Mouse (Mus musculus): ENCODE results near the gene Pla2g3. TPM values are rescaled to one million over a fixed set of nuclear protein-coding genes. Genes with fewer than 3 reads are reported as not detected.

Pla2g3 gene
- polyA plus RNA-seq (2015; fragmentation: Nextera tagmentation; extraction: Ambion mirVana) = 1.7 and 3.9 TPM in 2 replicates

- Histone ChIP-seq H3K27ac (ENCODE audit: low read length) (no peak within 1 kb of the TSS), H3K9ac (ENCODE audit: low read depth, low read length) (no peak within 1 kb of the TSS), H3K4me3 (ENCODE audit: low read depth, low read length) (no peak within 1 kb of the TSS), H3K27me3 (ENCODE audit: control insufficient read depth, insufficient read depth, low read depth, low read length) (no peaks in the 10 kb centered on the region), H3K9me3 (replicated peaks; ENCODE audit: control insufficient read depth, low read length, poor library complexity, severe bottlenecking) (no peaks in the 10 kb centered on the region), H3K36me3 (ENCODE audit: control insufficient read depth, insufficient read depth, low read length) (no peaks in the 10 kb centered on the region), H3K4me1 (ENCODE audit: control insufficient read depth, insufficient read depth, low read length) (no peaks in the 10 kb centered on the region), H3K4me2 (ENCODE audit: low read length) (no peak within 1 kb of the TSS)
- 32% methylated on average over 11 of the region's 11 CpGs for WGBS
- no peak for ATAC-seq
These were observed at the start of gene Pla2g3 for GRCm38 (mm10) chr11:3487952-3488570. Gene Pla2g3 (plus strand): TSS chr11:3488284.

- H3K4me3 ChIP-seq (ENCODE audit: low read depth, low read length) = no peak overlapping the region
- H3K4me1 ChIP-seq (ENCODE audit: control insufficient read depth, insufficient read depth, low read length) = no peaks in the 10 kb centered on the region
- no peaks in the 10 kb centered on the region for H3K27me3 ChIP-seq (ENCODE audit: control insufficient read depth, insufficient read depth, low read depth, low read length)
- ATAC-seq = no peak
- H3K4me2 ChIP-seq (ENCODE audit: low read length) = no peak overlapping the region
- no peak overlapping the region for H3K27ac ChIP-seq (ENCODE audit: low read length)
- no peak overlapping the region for H3K9ac ChIP-seq (ENCODE audit: low read depth, low read length)
- H3K9me3 ChIP-seq (replicated peaks; ENCODE audit: control insufficient read depth, low read length, poor library complexity, severe bottlenecking) = no peaks in the 10 kb centered on the region
- H3K36me3 ChIP-seq (ENCODE audit: control insufficient read depth, insufficient read depth, low read length) = no peaks in the 10 kb centered on the region
These were observed 46.2 kb upstream of the Pla2g3 start for GRCm38 (mm10) chr11:3441696-3442443.

- ATAC-seq = no peak
- 83% methylated on average over 4 of the region's 4 CpGs for WGBS
- no peaks in the 10 kb centered on the region for H3K27me3 ChIP-seq (ENCODE audit: control insufficient read depth, insufficient read depth, low read depth, low read length)
- H3K4me3 ChIP-seq (ENCODE audit: low read depth, low read length) = no peak overlapping the region
- H3K4me1 ChIP-seq (ENCODE audit: control insufficient read depth, insufficient read depth, low read length) = no peaks in the 10 kb centered on the region
- H3K4me2 ChIP-seq (ENCODE audit: low read length) = no peak overlapping the region
- H3K9ac ChIP-seq (ENCODE audit: low read depth, low read length) = no peak overlapping the region
- H3K9me3 ChIP-seq (replicated peaks; ENCODE audit: control insufficient read depth, low read length, poor library complexity, severe bottlenecking) = no peaks in the 10 kb centered on the region
- no peak overlapping the region for H3K27ac ChIP-seq (ENCODE audit: low read length)
- no peaks in the 10 kb centered on the region for H3K36me3 ChIP-seq (ENCODE audit: control insufficient read depth, insufficient read depth, low read length)
These were observed 45.4 kb upstream of the Pla2g3 start for GRCm38 (mm10) chr11:3442677-3443076.

GRCm38 (mm10) chr11:3443091-3443490 lies 45.0 kb upstream of the Pla2g3 start:
- Histone ChIP-seq H3K27me3 (ENCODE audit: control insufficient read depth, insufficient read depth, low read depth, low read length) (no peaks in the 10 kb centered on the region), H3K4me1 (ENCODE audit: control insufficient read depth, insufficient read depth, low read length) (no peaks in the 10 kb centered on the region), H3K36me3 (ENCODE audit: control insufficient read depth, insufficient read depth, low read length) (no peaks in the 10 kb centered on the region), H3K4me3 (ENCODE audit: low read depth, low read length) (no peak overlapping the region), H3K9ac (ENCODE audit: low read depth, low read length) (no peak overlapping the region), H3K4me2 (ENCODE audit: low read length) (no peak overlapping the region), H3K27ac (ENCODE audit: low read length) (no peak overlapping the region), H3K9me3 (replicated peaks; ENCODE audit: control insufficient read depth, low read length, poor library complexity, severe bottlenecking) (no peaks in the 10 kb centered on the region)
- no peak for ATAC-seq
- WGBS = 87% methylated on average over 2 of the region's 2 CpGs

GRCm38 (mm10) chr11:3444875-3445274 lies 43.2 kb upstream of the Pla2g3 start:
- peaks cover under 1% of the 10 kb centered on the region for H3K4me1 ChIP-seq (ENCODE audit: control insufficient read depth, insufficient read depth, low read length)
- H3K4me3 ChIP-seq (ENCODE audit: low read depth, low read length) = no peak overlapping the region
- no peak overlapping the region for H3K9ac ChIP-seq (ENCODE audit: low read depth, low read length)
- no peak for ATAC-seq
- no peaks in the 10 kb centered on the region for H3K36me3 ChIP-seq (ENCODE audit: control insufficient read depth, insufficient read depth, low read length)
- H3K4me2 ChIP-seq (ENCODE audit: low read length) = no peak overlapping the region
- no peak overlapping the region for H3K27ac ChIP-seq (ENCODE audit: low read length)
- H3K27me3 ChIP-seq (ENCODE audit: control insufficient read depth, insufficient read depth, low read depth, low read length) = no peaks in the 10 kb centered on the region
- 96% methylated on average over 8 of the region's 8 CpGs for WGBS
- no peaks in the 10 kb centered on the region for H3K9me3 ChIP-seq (replicated peaks; ENCODE audit: control insufficient read depth, low read length, poor library complexity, severe bottlenecking)

GRCm38 (mm10) chr11:3451701-3452163 lies 36.4 kb upstream of the Pla2g3 start:
- peak; percentile 40 for ATAC-seq
- peak overlapping the region; percentile 89 for H3K4me2 ChIP-seq (ENCODE audit: low read length)
- WGBS = under 1% methylated on average over 20 of the region's 20 CpGs
- peak overlapping the region; percentile 92 for H3K9ac ChIP-seq (ENCODE audit: low read depth, low read length)
- H3K27ac ChIP-seq (ENCODE audit: low read length) = peak overlapping the region; percentile 86
- peak overlapping the region; percentile 98 for H3K4me3 ChIP-seq (ENCODE audit: low read depth, low read length)
- no peaks in the 10 kb centered on the region for H3K27me3 ChIP-seq (ENCODE audit: control insufficient read depth, insufficient read depth, low read depth, low read length)
- no peaks in the 10 kb centered on the region for H3K9me3 ChIP-seq (replicated peaks; ENCODE audit: control insufficient read depth, low read length, poor library complexity, severe bottlenecking)
- no peaks in the 10 kb centered on the region for H3K36me3 ChIP-seq (ENCODE audit: control insufficient read depth, insufficient read depth, low read length)
- peaks cover 20% of the 10 kb centered on the region for H3K4me1 ChIP-seq (ENCODE audit: control insufficient read depth, insufficient read depth, low read length)

- peak; percentile 98 for ATAC-seq
- Histone ChIP-seq H3K4me2 (ENCODE audit: low read length) (peak within 1 kb of the TSS; percentile 89), H3K36me3 (ENCODE audit: control insufficient read depth, insufficient read depth, low read length) (no peaks in the 10 kb centered on the region), H3K27me3 (ENCODE audit: control insufficient read depth, insufficient read depth, low read depth, low read length) (no peaks in the 10 kb centered on the region), H3K4me1 (ENCODE audit: control insufficient read depth, insufficient read depth, low read length) (peaks cover 20% of the 10 kb centered on the region), H3K9ac (ENCODE audit: low read depth, low read length) (peak within 1 kb of the TSS; percentile 92), H3K4me3 (ENCODE audit: low read depth, low read length) (peak within 1 kb of the TSS; percentile 98), H3K27ac (ENCODE audit: low read length) (peak within 1 kb of the TSS; percentile 86), H3K9me3 (replicated peaks; ENCODE audit: control insufficient read depth, low read length, poor library complexity, severe bottlenecking) (no peaks in the 10 kb centered on the region)
- under 1% methylated on average over 44 of the region's 45 CpGs for WGBS
These were observed 35.9 kb upstream of the Pla2g3 start, which contains the start of gene Rnf185 for GRCm38 (mm10) chr11:3452167-3452639. Gene Rnf185 (minus strand): TSS chr11:3452363.

GRCm38 (mm10) chr11:3452769-3453168 lies 35.3 kb upstream of the Pla2g3 start:
- H3K27ac ChIP-seq (ENCODE audit: low read length) = peak overlapping the region; percentile 86
- ATAC-seq = peak; percentile 67
- no peaks in the 10 kb centered on the region for H3K36me3 ChIP-seq (ENCODE audit: control insufficient read depth, insufficient read depth, low read length)
- H3K4me3 ChIP-seq (ENCODE audit: low read depth, low read length) = peak overlapping the region; percentile 98
- H3K9ac ChIP-seq (ENCODE audit: low read depth, low read length) = peak overlapping the region; percentile 92
- no peaks in the 10 kb centered on the region for H3K27me3 ChIP-seq (ENCODE audit: control insufficient read depth, insufficient read depth, low read depth, low read length)
- no peaks in the 10 kb centered on the region for H3K9me3 ChIP-seq (replicated peaks; ENCODE audit: control insufficient read depth, low read length, poor library complexity, severe bottlenecking)
- H3K4me2 ChIP-seq (ENCODE audit: low read length) = peak overlapping the region; percentile 89
- WGBS = under 1% methylated on average over 9 of the region's 9 CpGs
- peaks cover 20% of the 10 kb centered on the region for H3K4me1 ChIP-seq (ENCODE audit: control insufficient read depth, insufficient read depth, low read length)

GRCm38 (mm10) chr11:3453467-3453866 lies 34.6 kb upstream of the Pla2g3 start:
- H3K9ac ChIP-seq (ENCODE audit: low read depth, low read length) = no peak overlapping the region
- 81% methylated on average over 6 of the region's 6 CpGs for WGBS
- no peak for ATAC-seq

More at GRCm38 (mm10) chr11:3453467-3453866, 34.6 kb upstream of the Pla2g3 start:
- Histone ChIP-seq H3K4me3 (ENCODE audit: low read depth, low read length) (peak overlapping the region; percentile 98), H3K4me2 (ENCODE audit: low read length) (peak overlapping the region; percentile 89), H3K27ac (ENCODE audit: low read length) (no peak overlapping the region), H3K9me3 (replicated peaks; ENCODE audit: control insufficient read depth, low read length, poor library complexity, severe bottlenecking) (no peaks in the 10 kb centered on the region), H3K27me3 (ENCODE audit: control insufficient read depth, insufficient read depth, low read depth, low read length) (no peaks in the 10 kb centered on the region), H3K36me3 (ENCODE audit: control insufficient read depth, insufficient read depth, low read length) (no peaks in the 10 kb centered on the region), H3K4me1 (ENCODE audit: control insufficient read depth, insufficient read depth, low read length) (peaks cover 20% of the 10 kb centered on the region)
